Mouse (Mus musculus) right cerebral cortex, adult 18-20 months (tissue): ENCODE data around the gene Zbtb8a.

Experiments
- DNase-seq: peaks from one replicate; pipeline ENCODE4 v3.0.0; 2022; ENCODE audit warnings: mixed read lengths

The Zbtb8a gene

GRCm38 (mm10) chr4:129326191-129326590, 51.7 kb downstream of the Zbtb8a start:
- no peak for DNase-seq

GRCm38 (mm10) chr4:129324756-129325155, 53.2 kb downstream of the Zbtb8a start:
- peak; percentile 39 for DNase-seq

- no peak for DNase-seq
These were observed 54.4 kb downstream of the Zbtb8a start for GRCm38 (mm10) chr4:129323491-129323890.

- DNase-seq: peak; percentile 18
These were observed 55.9 kb downstream of the Zbtb8a start for GRCm38 (mm10) chr4:129322042-129322441.

- DNase-seq: no peak
These were observed 57.0 kb downstream of the Zbtb8a start for GRCm38 (mm10) chr4:129320876-129321275.

- no peak for DNase-seq
These were observed 64.0 kb downstream of the Zbtb8a start for GRCm38 (mm10) chr4:129313886-129314285.

GRCm38 (mm10) chr4:129307936-129308335, 70.0 kb downstream of the Zbtb8a start:
- no peak for DNase-seq

GRCm38 (mm10) chr4:129304306-129304705, 73.6 kb downstream of the Zbtb8a start:
- no peak for DNase-seq

- DNase-seq: no peak
These were observed 74.1 kb downstream of the Zbtb8a start for GRCm38 (mm10) chr4:129303816-129304215.
